Mouse (Mus musculus) c-Kit-negative CD71-positive TER-119-positive erythroid progenitor cells, embryonic 14.5 days (primary cell): Measurements from ENCODE around the gene Arhgap21.
A peak's percentile ranks its signal among the peaks of the same experiment; 100 is the strongest.

ENCODE experiments used
- DNase-seq: peaks from one replicate; pipeline ENCODE4 v3.0.0-alpha.2; 2013; ENCODE audit warnings: low read depth, low spot score

The Arhgap21 gene

DNA sequence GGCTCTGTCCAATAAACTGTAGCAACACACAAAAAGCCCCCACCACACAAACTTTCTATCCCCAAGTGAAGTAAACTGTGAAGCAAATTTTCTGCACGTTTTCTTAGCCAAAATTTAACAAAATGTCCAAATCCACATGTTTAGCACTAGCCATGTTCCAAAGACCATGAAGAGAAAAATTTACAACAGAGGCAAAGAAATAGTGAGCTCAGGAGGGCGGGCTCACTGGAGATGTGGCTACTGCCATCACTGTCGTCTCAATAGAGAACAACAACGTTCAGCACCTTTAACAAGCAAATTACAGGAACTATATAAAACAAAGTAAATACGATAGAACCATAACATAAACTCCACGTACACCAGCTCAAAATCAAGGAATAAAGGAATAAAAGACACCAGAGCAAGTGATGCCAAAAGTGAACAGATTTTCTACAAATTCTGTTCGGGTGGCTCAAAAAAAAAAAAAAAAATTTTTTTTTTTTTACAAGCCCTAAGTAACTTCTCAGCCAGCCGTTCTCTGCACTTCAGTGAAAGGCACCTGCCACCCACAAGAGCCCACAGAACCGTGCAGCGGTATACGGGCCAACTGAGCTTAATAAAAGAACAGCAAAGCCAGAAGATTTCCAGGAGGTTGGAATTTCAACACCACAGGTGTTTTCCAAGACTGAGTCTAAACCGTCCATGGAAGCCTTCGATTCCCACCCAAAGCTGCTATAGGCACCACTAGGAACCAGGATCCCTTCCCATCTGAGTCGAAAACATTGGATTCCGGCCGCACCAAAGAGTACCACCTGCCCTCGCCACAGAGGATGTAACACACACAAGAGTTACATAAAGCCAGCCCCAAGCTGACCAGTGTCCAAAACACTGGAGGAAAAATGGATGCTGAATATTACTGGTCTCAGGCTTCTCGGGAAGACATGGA is 2.2 kb downstream of the Arhgap21 start:
- DNase-seq = no peak

DNA sequence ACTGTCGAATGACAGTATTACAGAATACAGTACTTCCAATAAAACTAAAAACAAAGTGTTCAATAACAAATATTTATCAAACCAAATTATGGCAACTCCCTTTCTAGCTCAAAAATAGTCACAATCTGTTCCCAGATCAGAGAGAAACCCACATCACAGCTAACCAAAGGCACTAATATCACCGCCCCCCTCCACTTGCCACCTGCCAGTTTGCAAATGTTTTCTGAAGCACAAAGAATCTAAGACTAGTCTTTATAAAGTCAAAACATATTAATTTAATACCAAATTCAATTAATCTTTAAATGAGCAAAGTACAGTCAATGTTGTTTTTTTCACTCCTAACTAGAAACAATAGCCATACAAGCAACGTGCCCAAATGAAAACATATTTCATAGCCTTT is 3.3 kb downstream of the Arhgap21 start:
- DNase-seq = no peak

DNA sequence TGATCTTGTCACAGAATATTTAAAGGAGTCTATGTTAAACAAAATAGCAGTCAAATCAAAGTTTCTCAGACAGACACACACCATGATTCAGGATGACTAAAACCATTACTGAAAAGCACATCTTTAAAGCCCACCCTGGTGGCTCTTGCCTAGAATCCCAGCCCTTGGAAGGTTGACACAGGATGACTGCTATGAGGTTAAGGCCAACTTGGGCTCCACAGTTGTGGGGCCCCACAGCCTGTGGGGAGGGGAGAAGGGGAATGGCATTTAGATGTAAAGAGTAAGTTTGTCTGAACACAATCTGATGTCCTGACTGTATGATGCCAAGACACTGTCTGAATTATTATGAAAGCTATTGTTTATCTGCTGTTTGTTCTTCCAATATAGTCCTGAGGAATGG is 4.2 kb downstream of the Arhgap21 start:
- DNase-seq = no peak

DNA sequence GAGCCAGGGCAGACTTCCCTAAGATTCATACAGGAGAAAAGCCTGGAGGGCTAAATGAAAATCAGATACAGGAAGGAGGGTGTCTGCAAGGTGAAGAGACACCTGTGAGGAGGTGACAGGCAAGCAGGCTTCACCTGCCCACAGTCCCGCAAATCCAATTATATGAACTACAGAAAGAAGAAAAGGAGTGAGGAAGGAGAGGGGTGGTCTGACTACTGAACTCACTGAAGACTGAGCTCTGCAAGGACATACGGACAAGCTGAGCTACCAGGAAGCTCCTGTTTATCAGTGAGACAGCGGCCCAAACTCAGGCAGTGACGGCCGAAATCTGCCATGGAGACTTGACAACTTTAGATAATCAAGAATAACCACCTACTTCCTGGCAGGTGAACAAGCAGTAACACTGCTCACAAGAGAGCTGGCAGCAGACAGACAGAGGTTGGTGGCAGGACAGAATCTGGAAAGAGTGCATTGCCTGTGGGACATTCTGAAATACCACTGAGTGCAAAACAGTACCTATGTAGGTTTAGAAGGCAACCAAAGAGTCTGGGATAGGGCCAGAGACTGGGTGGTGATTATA is 5.4 kb downstream of the Arhgap21 start:
- DNase-seq = no peak

DNA sequence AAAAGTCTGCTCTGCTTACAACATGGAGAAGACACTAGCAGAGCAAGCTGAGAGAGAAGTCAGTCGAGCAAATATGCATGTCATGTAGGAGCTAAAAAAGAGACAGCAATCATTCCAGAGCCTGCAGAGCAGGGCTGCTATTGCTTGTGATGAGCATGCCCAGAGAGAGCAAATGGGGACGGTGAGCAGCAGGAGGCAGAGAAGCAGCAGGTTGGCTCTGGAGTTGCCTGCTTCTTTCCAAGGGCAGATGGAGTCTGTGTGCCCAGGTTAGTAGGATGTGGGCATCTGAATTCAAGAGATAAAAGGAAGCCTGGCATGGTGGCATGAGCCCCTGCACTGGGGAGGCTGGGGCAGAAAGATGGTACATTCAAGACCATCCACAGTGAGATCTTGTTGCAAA is 6.4 kb downstream of the Arhgap21 start:
- DNase-seq = no peak

DNA sequence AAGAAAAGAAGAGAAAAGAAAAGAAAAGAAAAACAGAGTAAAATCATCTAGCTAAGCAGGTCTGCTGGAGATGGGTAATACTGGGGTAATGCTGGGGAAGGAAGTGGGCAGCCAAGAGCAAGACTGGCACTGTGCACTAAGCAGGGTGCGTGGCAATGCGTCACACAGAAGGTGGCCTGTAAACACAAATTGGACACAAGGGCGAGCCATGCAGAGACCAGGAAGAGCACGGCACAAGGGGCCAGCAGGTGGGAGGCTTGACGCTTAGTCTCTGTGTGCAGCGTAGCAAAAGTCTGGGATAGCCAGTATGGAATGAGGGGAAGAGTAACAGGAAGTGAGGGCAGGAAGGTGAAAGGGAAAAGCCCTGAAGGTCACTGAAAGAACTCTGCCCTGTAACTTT is 6.9 kb downstream of the Arhgap21 start:
- DNase-seq = no peak

DNA sequence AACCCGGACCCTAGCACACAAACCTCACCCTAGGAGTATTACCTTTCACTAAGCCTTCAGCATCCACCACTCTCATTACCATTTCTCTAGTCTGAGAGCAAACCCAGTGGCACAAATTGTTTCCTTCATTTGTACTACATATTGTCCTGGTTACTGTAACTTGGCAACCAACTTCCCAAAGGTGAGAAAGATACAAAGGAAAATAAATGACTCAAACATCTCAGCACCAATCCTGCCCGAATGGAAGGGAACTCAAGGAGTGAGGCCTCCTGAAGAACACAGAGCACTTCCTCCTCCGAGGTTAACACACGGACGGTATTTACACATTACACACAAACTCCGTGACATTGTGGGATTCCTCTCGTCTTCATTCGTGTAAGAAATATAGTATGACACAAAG is 7.4 kb downstream of the Arhgap21 start:
- DNase-seq = no peak

DNA sequence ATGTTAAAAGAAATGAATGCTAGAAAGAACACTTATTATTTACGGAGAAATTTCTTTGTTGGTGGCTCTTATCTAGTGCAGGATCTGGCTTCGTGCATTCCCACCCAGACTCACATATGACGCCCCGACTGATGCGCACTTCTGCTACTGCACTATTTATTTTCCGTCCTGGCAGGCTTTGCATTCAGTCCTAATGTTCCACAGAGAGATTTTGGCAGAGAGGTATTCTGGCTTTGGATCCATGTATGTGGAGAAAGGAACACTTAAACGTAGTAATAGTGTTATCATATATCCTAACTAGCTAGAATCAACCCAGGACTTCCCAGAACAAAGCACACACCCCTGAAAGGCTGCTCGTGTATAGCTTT is 8.0 kb downstream of the Arhgap21 start:
- DNase-seq = no peak

DNA sequence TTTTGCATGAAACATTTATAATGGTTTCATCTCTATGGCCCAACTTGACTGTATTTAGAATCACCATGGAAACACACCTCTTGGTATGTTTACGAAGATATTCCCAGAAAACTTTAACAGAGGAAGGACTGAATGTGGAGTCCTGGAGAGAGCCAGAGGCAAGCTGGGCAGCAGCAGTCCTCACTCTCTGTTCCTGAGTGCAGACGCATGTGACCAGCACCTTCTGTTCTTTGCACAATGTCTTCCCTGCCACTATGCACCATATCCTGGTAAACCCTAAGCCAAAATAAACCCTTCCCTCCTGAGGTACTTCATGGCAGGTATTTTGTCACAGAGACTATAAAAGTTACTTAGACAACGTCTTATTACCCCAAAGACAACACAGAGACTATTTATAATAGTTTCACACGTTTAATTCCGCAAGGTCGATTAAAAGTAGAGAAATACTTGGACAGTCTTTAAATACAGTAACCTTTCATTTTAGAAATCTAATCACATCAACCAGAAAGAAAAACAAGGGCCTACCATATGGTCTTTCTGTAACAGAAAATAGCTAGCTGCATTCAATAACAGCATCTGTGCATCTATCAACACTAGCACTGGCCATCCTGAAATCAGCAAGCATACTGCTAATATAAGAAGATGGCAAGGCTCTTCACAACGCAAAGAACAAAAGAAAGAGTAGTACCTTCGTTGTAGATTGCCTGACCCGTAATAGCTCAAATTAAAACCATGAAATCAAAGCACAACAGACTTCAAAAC is 8.6 kb downstream of the Arhgap21 start:
- DNase-seq = no peak

DNA sequence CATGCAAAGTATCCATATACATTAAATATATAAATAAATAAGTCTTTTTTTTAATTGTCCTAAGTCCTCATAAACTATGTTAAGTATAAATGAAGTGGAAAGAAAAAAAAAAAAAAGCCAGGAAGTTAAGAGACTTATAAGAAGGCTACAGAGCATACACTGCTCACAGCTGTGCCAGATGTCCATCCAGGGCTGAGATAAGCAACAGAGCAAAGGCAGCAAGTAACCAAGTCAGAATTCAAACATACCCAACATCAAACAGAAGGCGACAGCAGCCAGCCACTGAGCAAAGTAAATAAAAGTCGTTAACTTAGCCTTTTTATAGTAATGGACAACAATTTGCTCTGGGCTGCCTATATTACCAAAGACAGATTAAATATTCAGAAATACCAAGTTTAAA is 9.6 kb downstream of the Arhgap21 start:
- DNase-seq = no peak

DNA sequence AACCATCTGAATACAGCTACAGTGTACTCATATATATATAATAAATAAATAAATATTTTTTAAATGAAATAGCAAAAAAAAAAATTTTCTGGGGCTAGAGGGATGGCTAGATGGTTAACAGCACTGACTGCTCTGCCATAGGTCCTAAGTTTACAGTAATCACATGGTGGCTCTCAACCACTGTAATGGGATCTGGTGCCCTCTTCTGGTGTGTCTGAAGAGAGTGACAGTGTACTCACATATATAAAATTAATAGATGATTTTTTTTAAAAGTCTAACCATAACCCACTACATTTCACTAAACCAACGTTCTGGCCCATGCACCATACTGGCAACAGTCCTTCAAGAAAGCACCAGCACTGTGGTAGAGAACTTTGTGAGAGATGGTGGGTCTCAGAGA is 10.7 kb downstream of the Arhgap21 start:
- DNase-seq = no peak

DNA sequence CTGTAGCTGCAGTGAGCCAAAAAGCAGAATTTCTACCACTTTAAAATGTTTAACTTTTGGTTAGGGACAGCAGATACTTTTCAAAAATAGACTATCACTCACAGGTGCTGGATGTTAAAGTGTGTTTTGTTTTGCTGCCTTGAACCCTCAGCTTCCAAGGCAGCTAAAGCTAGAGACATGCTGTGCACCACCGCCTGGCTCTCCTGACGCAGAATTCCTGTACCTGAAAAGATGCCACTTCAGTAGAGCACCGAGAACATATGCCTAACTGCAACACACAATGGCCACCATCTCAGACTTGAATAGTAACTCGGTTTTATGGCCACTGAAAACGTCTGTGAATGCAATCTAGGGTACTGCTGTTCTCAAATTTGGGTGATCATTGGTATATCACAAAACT is 12.0 kb downstream of the Arhgap21 start:
- DNase-seq = no peak

DNA sequence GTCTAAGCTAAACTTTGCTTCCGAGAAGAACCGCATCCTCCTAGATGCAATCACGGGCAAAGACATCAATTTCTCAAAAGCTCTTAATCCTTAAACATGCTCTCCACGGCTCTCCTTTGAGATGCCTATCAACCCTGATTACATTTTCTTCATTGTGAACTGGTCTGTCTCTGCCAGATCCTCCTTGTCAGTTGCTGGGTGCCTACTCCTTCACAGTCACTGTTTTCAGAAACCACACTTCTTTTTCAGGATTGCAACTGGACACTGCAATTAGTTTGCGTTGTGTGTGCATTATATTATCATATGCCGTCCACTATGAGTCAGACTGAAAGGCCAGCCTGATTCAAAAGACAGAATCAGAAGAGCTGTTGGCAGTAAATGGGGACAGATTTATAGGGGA is 12.7 kb downstream of the Arhgap21 start:
- no peak for DNase-seq

DNA sequence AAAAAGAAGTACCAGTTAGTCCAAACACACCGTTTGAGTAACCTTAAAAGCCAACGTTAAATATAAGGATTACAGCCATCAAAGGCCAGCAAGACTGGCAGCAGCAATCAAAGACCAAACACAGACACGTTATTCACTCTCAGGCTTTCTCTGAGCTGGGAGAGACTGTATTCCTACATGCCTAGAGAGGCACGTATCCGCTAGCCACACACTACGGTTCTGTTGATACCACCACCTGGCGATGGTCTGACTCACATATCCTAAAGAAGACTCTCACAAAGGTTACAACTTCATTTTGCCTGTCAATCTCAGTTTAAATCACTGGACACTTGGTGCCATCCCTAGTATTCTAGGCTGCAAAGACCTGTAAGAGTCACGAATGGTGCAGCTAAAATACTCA is 13.3 kb downstream of the Arhgap21 start:
- no peak for DNase-seq

DNA sequence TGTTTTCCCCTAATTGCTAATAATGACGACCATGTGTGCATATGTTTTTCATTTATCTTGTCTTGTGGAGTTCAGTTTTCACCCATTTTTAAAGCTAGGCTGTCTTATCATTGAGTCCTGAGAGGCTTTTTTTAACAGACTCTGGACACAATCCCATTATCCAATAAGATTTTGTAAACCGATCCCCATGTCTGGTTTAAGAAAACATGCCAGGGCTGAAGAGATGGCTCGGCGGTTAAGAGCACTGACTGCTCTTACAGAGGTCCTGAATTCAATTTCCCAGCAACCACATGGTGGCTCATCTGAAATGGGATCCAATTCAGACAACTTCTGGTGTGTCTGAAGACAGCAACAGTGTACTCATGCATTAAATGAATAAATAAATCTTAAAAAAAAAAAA is 16.0 kb downstream of the Arhgap21 start:
- DNase-seq = no peak

DNA sequence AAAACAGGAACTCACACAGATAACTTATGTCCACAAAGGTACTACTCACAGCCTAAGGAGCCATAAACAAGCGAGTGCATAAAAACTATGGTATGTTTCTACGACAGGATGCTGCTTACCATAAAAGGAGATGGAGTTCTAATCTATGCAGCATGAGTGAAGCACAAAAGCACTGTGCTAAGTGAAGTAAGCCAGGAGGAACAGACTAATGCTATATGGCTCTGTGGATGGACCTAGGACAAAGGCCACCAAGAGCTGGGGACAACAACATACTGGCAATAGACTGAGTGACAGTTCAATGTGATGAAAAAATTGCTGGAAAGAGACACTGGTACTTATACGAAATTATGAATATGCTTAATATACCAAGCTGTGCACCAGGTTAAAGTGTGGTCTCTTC is 19.5 kb downstream of the Arhgap21 start:
- DNase-seq = no peak

DNA sequence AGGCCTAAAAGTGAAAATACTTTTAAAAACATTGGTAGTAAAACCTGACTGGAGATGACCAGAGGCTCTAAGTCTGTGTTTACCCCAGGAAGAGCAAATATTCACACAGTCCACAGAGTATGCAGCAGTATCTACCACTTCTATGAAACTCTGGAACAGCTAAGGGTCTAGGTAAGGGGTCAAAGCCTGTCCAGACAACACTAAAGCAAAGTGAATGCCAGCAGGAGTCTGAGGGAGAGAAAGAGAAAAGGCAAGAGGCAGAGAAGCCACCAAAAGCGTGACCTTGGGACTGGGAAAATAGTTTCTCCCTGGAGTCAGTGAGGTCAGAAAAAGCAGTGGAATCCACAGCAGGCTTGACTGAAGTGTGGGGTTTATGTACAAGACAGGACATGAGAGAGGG is 21.6 kb downstream of the Arhgap21 start:
- DNase-seq = no peak

DNA sequence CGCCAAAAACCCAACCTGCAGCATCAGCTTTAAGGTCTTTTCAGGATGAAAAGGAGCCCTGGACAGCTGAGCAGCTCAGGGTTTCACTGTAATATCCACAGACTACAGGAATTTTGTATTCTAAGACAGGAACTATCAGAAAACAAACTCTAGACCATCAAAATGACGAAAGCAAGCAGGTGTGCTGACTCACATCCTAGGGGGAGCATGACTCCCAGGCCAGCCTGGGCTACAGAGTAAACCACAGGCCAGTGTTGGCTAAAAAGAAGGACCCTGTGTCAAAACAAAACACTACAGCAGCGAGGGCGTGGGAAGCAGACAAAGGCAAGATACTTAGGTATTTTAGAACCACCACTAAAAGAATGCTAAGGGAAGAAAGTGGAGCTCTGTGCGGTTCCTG is 23.1 kb downstream of the Arhgap21 start:
- no peak for DNase-seq

DNA sequence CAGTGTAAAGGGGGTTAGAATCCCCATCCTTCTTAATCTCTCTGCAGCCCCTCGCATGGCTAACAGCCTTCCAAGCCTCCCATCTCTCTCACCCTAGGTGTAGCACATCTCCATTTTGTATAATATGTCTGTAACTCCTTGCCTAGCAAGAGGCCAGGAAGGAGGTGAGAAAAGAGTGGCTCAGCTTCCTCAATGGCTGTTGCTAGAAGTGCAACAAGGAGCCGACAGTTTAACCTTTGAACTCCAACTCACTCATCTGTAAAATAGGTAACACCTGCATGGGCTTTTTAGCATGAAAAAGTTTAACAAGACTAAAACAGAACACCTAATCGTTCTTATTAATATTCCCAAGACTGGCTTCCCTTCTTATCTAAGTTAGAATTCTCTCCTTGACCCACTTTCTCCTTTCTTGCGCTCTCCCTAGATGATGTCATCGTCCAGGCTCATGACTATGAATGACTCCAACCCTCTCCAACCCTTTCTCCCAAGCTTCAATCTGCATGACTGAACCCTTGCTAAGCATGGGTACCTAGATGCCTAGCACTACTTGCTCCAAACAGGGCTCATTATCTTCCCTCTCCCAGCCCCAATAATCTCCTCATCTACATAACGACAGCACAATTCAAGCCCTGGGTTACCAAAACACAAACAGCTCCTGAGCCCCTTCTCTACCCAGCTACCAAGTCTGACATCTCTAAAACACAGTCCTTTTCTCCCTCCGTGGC is 24.8 kb downstream of the Arhgap21 start:
- no peak for DNase-seq

DNA sequence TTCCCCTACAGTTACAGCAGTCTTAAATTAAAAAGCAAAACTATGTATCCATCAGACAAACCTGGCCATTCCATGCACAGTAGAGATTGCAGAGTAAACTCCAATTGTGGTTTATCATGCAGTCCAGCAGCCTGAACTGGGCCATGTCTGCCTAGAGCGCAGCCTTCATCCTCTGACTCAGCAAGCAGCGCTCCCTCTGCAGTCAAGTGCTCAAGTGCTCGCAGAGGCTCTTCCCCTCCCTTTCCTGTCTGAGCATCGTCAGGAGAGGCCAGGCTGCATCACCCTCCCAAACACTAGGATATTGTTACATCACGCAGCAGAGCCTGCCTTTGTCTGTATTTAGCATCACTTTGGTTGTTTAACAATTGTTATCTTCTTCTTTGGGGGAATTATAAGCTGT is 25.5 kb downstream of the Arhgap21 start:
- DNase-seq = peak; percentile 27

DNA sequence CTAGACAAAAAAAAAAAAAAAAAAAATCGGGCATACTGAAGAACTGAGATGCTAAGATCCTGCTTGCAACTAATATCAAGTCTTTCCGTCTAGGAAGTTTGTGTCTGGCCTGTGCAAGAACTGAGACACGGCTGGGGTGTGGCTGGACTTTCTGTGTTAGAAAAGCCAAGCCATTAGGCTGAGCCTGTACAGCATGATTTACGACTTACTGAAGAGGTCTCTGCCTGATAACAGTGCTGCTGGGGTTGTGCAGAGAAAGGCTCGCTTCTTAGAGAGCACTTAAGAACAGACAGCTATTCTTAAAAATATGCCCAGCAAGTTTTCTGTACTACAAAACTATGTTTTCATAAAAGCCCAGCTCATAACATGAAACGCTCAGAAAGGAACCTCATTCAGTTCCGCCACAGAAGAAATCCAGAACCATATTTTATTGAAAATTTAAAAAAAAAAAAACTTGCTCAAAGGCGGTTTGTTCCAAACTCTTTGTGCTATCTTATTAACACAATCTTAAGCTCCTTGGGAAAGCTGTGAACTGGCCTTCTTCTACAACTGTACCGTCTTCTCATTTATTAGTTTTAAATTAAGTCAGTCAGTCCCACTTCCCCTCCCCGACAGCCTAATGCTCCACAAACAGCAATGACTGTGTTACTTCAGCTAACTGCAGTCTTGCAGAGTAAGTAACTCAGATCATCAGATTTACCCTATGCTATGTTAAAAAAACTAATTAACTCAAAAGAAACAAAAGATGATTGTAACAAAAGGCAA is 26.1 kb downstream of the Arhgap21 start:
- no peak for DNase-seq
